Mouse (Mus musculus) intestine, embryonic 14.5 days (tissue): Measurements from ENCODE around the gene Fat1. TPM values are rescaled to one million over a fixed set of nuclear protein-coding genes. Genes with fewer than 3 reads are reported as not detected.

ENCODE experiments used
- ATAC-seq: fragments of 200-750 bp; cut with Nextera tagmentation; replicated peaks from 2 replicates; pipeline ENCODE4 v1.8.0; 2017; ENCODE audit warnings: low read depth, moderate number of reproducible peaks, moderate TSS enrichment, moderate library complexity; ENCODE audit not compliant: low FRiP score, low TSS enrichment
- DNase-seq: peaks from one replicate; pipeline ENCODE4 v3.0.0-alpha.2; 2018; ENCODE audit warnings: low spot score
- H3K27ac ChIP-seq: fragments of 300-500 bp; sonication (generic); 2 replicates; pipeline ENCODE4 v1.5.1; 2014; ENCODE audit warnings: low read depth, mild to moderate bottlenecking, control low read depth
- H3K27me3 ChIP-seq: fragments of 300-500 bp; sonication (generic); replicated peaks from 2 replicates; pipeline ENCODE4 v1.6.1; 2014; ENCODE audit warnings: low read length, control low read depth; ENCODE audit not compliant: control insufficient read depth, insufficient read depth
- H3K36me3 ChIP-seq: fragments of 300-500 bp; sonication (generic); 2 replicates; pipeline ENCODE4 v1.6.1; 2014; ENCODE audit warnings: low read length, control low read depth; ENCODE audit not compliant: control insufficient read depth, insufficient read depth
- H3K4me1 ChIP-seq: fragments of 300-500 bp; sonication (generic); replicated peaks from 2 replicates; pipeline ENCODE4 v1.6.1; 2014; ENCODE audit warnings: low read length, control low read depth, mixed read lengths; ENCODE audit not compliant: control insufficient read depth, insufficient read depth
- H3K4me2 ChIP-seq: fragments of 300-500 bp; sonication (generic); 2 replicates; pipeline ENCODE4 v1.6.1; 2014; ENCODE audit warnings: low read length
- H3K4me3 ChIP-seq: fragments of 300-500 bp; sonication (generic); 2 replicates; pipeline ENCODE4 v1.5.1; 2014; ENCODE audit warnings: low read depth, low read length, control low read depth, mixed read lengths
- H3K9ac ChIP-seq: fragments of 300-500 bp; sonication (generic); 2 replicates; pipeline ENCODE4 v1.6.1; 2014; ENCODE audit warnings: mild to moderate bottlenecking, low read length
- H3K9me3 ChIP-seq: fragments of 300-500 bp; sonication (generic); 2 replicates; pipeline ENCODE4 v1.6.1; 2016; ENCODE audit warnings: low read length, control low read depth; ENCODE audit not compliant: control insufficient read depth
- WGBS: fragments of 180-500 bp; shearing (Covaris S2); extraction: QIAGEN DNeasy Blood & Tissue Kit; methylation state at CpG from one replicate; pipeline ENCODE4 v1.1.7; 2014; 5-methylcytosine and 5-hydroxymethylcytosine counted together
- polyA plus RNA-seq: library from polyadenylated mRNA; unstranded; fragments of >200 nt; fragmentation: Nextera tagmentation; extraction: Ambion mirVana; gene quantifications from 2 replicates; pipeline ENCODE4 v1.2.1, GENCODE M21; 2014

The Fat1 gene
- polyA plus RNA-seq, 1 experiment from 2014 or later = 29.7 TPM

- H3K27ac ChIP-seq = no peak overlapping the region
- no peak for ATAC-seq
- DNase-seq = no peak
- no peaks in the 10 kb centered on the region for H3K27me3 ChIP-seq
- no peak overlapping the region for H3K4me2 ChIP-seq
- H3K9me3 ChIP-seq = no peaks in the 10 kb centered on the region
- no peak overlapping the region for H3K4me3 ChIP-seq
- H3K4me1 ChIP-seq = no peaks in the 10 kb centered on the region
- no peaks in the 10 kb centered on the region for H3K36me3 ChIP-seq
- no peak overlapping the region for H3K9ac ChIP-seq
- WGBS = 74% methylated on average over 3 of the region's 3 CpGs
These were observed 158.4 kb downstream of the Fat1 start for GRCm38 (mm10) chr8:45093599-45093998.

Other genes with a start within 250 kb of the Fat1 start
- gene Mtnr1a, start 133.7 kb downstream of the Fat1 start, polyA plus RNA-seq = 0.11 and 0.15 TPM in 2 replicates